Mouse (Mus musculus): Measurements from ENCODE around the gene Slc30a4.

The Slc30a4 gene

DNA sequence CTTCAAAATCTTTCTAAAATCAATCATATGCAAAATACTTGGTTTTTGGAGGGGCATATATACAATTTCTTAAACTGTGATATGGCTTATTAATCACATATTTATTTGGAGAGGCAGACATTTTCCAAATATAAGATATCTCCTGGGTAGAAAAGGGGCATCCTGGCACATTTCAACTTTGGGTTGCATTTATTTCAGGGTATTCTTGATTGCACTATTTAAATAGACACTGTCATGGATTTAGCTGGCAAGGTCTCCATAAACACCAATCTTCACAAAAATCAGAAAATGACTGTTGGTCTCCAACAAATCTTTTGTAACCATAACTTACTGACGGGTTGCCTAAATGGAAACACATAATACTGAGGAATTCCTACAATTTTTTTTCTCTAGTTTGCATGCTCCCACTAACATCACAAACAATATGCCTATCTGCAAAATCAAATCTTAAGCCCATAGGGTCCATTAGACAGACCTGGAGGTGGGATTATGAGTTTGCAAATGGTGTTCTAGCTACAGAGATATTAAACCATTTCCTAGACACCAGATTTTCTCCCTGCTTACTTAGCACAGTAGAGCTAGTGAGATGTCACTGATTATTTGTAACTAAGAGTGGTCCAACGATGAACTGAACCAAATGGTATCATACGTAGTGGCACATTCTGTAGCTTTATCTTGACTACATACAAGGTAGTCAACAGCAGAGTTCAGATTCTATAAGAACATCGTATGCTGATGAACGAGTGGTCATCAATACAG lies 20.9 kb downstream of the Slc30a4 start:
- intact Hi-C loops (cut with DNase I): no loop called here

DNA sequence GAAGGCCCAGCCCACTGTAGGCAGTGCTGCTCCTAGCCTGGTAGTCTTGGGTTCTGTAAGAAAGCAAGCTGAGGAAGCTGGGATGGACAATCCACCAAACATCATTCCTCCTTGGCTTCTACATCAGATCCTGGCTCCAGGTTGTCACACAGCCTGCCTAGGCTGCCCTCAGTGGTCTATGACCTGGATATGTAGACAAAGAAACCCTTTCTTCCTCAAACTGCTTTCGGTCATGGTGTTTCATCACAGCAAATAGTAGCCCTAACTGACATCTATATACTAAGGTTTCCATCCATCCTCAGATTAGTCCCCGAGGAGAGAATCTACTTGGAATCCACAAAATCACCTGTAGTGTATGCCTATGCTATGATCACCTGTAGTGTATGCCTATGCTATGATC lies 27.3 kb downstream of the Slc30a4 start:
- intact Hi-C loops (cut with DNase I): no loop called here

GRCm38 (mm10) chr2:122672841-122673240 lies 29.6 kb downstream of the Slc30a4 start:
- intact Hi-C loops (cut with DNase I): no loop called here

- intact Hi-C loops (cut with DNase I): no loop called here
Measured at GRCm38 (mm10) chr2:122671714-122672113, 30.7 kb downstream of the Slc30a4 start.

GRCm38 (mm10) chr2:122667856-122668255 lies 34.6 kb downstream of the Slc30a4 start:
- intact Hi-C loops (cut with DNase I): loop anchor here (1.0 to 10.0 kb wide), 2 partner anchors 31 to 87 kb away; no protein-coding TSS in a partner anchor

DNA sequence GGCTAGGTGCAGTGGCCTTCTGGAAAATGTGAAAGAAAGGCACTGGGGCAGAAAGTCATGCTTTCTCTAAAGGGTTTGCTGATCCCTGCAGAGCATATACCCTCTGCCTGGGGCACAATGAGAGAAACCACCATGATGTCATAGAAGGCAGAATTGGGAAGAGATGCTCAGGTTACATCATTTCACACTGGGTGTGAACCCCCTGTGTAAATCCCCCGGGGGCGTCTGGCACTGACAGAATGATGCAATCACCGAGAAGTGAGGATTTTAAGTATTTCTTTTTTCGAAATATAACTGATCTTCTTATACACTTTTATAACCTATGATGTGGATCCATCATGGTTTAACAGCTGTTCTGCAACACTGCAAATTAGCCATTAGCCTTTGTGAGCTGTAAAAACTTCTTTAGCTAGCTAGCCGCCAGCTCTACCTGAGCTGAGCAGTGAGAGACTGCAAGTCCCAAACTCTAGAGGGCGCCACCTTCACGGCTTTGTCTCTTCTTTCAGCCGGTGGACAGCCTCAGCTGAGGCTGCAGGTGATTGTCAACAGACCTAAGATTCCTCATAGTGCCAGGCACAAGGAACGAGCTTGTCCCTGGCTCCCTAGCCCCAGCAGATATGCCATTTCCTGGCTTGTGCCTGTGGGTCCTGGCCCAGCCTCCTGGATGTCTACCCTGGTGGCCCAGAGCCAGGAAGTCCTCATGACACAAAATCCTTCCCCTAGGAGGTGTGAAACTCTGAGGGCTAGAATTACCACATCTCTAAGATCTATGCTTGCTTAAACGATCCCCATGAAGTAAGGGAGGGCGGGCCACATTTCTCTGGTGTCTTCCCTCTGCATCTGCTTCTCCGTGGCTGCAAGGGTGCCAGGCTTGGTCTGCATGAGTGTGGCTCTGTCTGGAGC lies 36.2 kb downstream of the Slc30a4 start:
- intact Hi-C loops (cut with DNase I): loop anchor here (10.0 kb wide), 1 partner anchor 89 kb away; no protein-coding TSS in a partner anchor

DNA sequence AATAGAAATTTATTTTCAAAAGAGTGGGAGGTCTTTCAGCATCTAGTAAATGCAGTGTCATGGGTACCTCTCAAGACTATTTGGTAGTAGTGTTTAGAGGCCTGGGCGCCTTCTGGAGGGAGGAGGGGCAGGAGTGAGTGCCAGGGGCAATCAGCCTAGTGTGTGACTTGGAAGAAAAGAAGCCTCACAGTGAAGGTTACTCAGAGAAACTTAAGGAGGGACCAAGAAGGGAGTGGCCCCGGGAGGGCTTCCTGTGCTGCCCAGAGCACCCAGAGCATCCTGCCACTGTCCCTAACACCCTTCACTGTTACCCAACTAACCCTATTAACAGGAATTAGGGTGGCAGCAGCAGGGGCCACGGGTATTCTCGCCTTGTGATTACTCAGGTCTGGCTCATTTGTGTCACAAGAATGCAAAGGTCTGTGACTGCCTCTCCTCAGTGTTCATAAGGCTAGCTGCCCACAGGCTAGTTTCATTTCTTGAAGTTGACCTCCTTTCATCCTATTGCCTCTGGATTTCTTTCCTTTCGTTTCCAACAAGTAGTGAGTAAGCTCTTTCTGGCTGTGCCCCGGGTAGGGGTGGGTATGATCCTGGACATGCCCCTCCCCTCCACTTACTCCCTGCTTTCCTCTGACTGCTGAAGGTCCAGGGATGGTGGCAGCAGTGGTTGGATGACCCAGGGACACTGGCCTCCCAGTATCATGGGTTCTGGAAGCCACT lies 37.0 kb downstream of the Slc30a4 start:
- intact Hi-C loops (cut with DNase I): loop anchor here (10.0 kb wide), 1 partner anchor 89 kb away; no protein-coding TSS in a partner anchor

DNA sequence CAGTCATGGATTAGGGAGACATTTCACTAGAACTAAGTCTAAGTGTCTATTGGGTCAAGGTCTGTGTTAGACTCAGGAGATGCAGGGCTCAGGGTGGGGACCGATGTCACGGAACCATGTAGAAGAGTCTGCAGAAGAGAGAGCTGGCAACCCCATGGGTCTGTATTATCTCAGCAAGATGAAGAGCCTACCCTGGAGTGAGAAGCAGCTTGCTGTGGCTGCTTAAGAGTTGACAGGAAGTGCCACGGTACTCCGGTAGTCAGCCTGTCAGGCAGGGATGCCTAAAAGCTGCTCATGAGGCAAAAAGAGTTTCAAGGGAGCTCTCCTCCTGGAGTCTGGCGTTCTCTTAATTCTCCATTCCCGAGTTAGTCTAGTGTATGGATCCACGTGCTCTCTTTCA lies 42.6 kb downstream of the Slc30a4 start:
- intact Hi-C loops (cut with DNase I): loop anchor here (10.0 kb wide), 1 partner anchor 95 kb away; no protein-coding TSS in a partner anchor

DNA sequence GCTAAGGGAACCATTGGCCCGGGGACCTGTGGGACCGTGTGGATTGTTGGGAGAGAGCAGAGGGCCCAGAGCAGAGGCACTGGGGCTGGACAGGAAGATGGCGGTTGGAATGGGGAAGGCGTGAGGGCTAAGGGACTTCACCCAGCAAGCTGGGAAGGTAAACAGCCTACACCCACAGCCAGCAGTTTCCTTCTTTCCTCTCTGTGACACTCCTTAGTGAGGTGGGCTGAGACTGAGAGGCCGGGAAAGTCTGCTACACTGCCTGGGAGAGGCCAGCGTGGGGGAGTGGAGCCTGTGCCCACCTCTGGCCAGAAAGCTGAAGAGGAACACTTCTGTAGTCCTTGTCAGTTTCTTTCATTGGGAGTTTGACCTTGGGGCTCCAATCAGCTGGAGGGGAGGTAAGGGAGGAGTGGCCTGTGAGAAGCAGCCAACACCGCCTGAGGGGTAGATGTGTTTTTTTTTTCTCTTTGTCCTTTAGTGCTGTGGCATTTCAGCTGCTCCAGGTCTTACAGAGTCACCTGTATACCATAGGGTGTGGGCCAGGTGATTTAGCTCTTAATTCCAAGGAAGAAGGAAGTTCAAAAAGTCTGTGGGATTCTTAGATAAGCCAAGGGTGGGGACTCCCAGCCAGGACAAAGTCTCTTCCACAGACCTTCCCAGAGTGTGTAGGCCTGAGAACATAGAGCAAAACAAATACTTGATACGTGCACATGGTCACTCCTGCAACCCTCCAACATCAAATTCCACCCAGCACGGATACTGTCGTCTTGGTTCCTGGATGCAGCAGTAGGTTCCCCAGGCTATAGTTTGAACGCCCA lies 44.5 kb downstream of the Slc30a4 start:
- intact Hi-C loops (cut with DNase I): no loop called here

DNA sequence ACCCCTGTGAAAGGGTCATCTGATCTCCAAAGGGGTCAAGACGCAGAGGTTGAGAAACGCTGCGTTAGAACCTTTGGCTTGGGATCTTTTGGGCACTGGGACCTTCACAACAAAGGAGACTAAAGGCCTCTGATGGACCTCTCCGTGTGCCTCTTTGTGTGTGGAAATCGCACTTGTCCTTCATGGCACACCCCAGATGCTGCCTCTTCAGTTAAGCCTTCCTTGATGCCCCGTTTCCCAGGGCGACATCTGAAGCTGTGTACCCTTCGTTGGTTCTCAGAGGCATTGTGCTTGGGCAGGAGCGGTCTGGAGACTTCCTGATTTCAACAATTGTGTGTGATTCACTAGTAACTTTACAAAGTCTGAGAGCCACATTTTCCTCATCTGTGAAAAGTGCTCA lies 45.7 kb downstream of the Slc30a4 start:
- intact Hi-C loops (cut with DNase I): no loop called here

- intact Hi-C loops (cut with DNase I): no loop called here
Measured at GRCm38 (mm10) chr2:122656052-122656451, 46.4 kb downstream of the Slc30a4 start.

DNA sequence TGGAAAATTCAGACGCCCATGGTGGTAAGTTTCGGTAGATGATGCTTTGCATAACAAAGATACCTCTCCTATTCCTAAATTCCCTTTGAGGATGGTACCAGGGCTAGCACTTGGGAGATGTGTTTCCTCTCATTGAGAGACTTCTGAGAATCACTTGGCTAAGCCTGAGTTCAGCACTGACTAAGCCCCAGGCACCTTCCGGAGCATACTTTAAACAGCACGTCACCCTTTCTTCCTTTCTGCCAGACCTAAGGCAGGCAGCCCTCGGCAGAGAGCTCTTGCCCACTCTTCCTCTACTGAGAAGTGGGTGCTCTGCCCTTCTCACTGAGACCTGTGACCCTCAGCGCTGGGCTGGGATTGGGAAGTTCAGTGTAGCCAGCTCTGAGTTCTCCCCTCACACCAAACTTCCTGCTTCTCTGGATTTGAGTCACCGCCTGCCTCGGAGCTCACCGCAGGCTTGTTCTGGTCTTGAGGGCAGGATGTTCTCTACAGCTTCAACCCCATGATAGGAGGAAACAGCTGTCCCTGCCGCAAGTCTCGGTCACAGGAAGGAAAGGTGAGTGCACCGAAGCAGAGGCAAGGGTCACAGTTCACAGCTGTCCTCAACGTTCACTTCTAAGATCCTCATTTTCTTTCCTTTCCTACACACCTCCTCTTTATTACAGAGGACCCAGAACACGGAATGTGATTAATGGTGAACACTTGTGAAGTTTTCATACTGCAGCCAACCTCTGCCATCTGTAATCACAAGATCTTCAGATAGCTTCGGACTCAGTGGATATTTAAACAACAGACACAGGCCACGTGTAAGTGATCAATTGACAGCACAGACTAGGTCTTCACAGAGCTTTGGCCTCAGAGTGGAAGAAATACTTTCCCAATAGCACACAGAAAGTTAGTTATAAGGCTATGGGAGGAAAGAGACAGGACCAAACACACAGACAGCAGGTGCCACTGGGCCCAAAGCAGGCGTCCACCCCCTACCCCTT lies 50.1 kb downstream of the Slc30a4 start:
- intact Hi-C loops (cut with DNase I): no loop called here

- intact Hi-C loops (cut with DNase I): loop anchor here (10.0 kb wide), 1 partner anchor 116 kb away; no protein-coding TSS in a partner anchor
Measured at GRCm38 (mm10) chr2:122638673-122639072, 63.8 kb downstream of the Slc30a4 start.

- intact Hi-C loops (cut with DNase I): loop anchor here (10.0 kb wide), 1 partner anchor 117 kb away; no protein-coding TSS in a partner anchor
Measured at GRCm38 (mm10) chr2:122638029-122638428, 64.4 kb downstream of the Slc30a4 start.

DNA sequence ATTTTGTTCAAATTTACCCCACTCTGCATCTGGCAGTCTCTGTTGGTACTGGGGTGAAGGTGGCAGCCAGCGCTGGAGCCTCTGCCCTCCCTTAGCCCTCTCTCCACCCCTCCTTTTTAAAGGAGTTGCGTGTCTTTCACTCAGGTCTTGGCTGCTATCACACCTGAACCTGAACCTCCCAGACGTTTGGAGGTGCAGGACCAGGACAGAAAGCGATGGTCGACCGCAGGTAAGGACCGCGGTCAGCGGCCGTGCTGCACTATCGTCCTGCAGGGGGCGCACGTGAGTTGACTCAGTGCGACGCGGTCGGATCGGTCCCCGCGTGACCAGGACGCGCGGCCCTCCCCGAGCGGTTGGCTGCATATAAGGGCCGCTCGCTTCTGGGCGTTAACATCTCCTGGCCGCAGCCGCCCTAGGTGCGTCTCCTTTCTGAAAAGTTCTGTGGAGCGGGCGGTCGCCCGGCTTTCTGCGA lies 64.9 kb downstream of the Slc30a4 start:
- intact Hi-C loops (cut with DNase I): loop anchor here (1.0 to 10.0 kb wide), 2 partner anchors 31 to 117 kb away; no protein-coding TSS in a partner anchor

- intact Hi-C loops (cut with DNase I): loop anchor here (1.0 to 10.0 kb wide), 2 partner anchors 32 to 118 kb away; no protein-coding TSS in a partner anchor
Measured at GRCm38 (mm10) chr2:122636686-122637085, 65.8 kb downstream of the Slc30a4 start, which contains the start of gene AA467197. Gene AA467197, plus strand, starts transcription at chr2:122636986.

All from adrenal gland (tissue).